Mouse (Mus musculus): Measurements from ENCODE around the gene Fsip1.
A peak's percentile ranks its signal among the peaks of the same experiment; 100 is the strongest.

Gene Fsip1

DNA sequence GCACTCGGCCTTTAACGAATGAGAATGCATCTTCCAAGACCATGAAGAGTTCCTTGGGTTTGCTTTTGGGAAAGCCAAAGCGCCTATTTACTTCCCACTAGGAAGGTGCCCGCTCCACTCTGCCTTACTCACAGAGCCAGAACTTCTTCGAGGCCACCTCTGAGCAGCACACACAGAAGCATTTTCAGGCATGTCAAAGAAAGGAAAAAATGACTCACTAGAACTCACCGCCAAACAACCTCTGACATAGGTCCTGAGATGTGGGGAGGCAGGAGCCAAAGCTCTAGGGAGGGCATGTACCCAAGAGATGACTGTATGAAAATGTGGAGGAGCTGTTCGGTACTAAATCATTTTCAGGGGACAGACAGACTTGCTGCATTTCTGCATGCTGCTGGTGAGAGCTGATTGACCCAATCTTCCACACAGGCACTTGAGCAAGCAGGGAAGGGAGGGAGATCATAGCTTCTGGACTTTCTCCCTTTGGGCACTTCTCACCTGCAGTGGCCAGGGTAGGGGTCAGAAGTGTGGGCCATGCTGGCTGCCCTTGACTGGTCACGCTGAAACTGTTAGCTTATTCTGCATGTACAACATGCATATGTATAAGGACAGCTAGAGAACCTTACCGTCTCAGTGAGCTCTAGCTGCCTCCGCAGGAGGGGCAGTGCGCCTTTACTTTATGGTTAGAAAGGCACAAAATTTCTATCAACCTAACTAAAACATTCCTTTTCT lies 131.4 kb downstream of the Fsip1 start:
- no peak for DNase-seq (ENCODE audit: low spot score in 2 of 2)

DNA sequence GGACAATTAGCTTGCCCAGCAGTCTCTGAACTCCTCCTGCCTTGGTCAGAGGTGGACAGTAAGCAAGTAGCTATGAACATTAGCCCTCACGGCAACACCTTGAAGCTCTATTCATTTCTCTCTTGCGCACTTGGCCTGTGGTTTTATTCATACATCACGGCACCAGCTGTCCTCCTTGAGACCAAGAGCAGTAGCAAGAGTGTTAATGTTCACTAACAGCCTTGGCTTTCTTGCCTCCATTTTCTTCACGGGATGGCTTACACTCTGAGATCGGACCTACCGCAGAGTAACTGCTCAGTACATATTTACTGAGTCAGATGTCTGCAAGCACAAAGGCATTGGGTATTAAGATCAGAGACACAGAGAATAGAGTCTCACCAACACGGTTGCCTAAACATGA lies 132.3 kb downstream of the Fsip1 start:
- DNase-seq (ENCODE audit: low spot score in 2 of 2): no peak

DNA sequence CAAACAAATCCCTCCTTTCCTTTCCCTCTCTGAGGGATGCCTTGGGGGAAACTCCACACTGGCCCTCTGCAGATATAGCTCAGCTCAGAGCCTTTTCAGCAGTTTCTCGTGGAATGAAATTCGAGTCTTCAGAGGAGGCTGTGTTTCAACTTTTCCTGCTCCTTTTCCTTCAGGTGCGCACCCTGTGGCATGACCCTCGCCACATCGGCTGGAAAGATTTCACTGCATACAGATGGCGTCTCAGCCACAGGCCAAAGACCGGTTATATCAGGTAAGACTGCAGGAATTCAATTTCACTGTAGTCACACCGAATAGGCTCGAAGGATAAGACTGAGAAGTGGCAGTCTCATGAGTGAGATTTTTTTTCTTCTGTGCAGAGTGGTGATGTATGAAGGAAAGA lies 133.0 kb downstream of the Fsip1 start:
- DNase-seq (ENCODE audit: low spot score in 2 of 2): no peak

DNA sequence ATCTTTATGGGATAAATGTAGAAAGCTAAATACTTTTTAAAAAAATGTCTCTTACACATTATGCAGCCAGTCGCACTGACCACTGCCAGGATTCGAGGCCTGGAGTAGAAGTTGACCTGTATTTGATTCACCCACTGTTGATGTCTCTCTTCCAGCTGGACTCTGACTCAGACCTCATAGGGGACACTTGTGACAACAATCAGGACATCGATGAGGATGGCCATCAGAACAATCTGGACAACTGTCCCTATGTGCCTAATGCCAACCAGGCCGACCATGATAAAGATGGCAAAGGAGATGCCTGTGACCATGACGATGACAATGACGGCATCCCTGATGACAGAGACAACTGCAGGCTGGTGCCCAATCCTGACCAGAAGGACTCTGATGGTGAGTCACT lies 134.5 kb downstream of the Fsip1 start:
- DNase-seq (ENCODE audit: low spot score in 2 of 2): no peak

DNA sequence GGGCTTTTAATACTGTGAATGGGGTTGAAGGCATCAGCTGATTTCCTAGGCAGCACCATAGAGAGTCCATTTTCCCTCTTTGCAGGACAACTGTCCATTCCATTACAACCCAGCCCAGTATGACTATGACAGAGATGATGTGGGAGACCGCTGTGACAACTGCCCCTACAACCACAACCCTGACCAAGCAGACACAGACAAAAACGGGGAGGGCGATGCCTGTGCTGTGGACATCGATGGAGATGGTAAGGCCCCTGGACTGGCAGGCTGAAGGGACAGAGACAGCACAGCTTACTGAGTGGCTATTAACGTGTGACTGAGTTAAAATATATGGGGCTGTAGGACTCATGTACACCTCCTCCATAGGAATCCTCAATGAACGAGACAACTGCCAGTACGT lies 136.0 kb downstream of the Fsip1 start:
- no peak for DNase-seq (ENCODE audit: low spot score in 2 of 2)

DNA sequence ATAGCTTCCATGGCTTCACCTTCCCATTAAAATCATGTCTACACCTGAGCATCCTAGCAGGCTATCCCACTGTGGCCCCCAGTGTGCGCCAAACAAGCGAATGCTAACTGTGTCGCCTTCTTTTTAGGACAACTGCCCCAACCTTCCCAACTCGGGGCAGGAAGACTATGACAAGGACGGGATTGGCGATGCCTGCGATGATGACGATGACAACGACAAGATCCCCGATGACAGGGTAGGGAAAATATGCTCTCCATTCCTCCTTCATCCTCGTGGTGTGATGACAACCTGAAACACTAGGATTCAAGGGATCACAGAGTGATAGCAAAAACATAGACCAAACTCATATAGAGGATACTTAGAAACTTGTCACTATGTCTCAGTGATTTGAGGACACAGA lies 136.7 kb downstream of the Fsip1 start:
- no peak for DNase-seq (ENCODE audit: low spot score in 2 of 2)

DNA sequence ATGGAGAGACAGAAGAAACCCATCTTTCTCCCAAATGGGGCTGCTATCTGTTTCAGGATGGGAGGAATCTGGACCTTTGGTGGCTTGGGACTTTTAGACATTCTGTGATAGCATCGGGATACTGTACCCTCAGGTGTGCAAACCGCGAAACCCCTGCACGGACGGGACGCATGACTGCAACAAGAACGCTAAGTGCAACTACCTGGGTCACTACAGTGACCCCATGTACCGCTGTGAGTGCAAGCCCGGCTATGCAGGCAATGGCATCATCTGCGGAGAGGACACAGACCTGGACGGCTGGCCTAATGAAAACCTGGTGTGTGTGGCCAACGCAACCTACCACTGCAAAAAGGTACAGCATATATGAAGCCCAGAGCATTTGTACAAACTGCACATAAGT lies 137.1 kb downstream of the Fsip1 start:
- DNase-seq (ENCODE audit: low spot score in 2 of 2): no peak

DNA sequence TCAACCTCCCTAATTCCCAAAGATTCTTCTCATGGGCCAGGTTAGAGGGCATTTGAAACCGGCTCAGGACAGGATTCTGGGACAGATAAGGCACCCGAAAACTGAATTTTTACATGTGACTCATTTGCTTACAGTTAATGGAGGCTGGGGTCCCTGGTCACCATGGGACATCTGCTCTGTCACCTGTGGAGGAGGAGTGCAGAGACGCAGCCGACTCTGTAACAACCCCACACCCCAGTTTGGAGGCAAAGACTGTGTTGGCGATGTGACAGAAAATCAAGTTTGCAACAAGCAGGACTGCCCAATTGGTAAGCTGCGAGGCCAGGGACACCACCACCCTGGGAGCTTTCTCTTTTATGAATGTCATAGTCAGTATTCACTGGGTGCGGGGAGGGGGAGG lies 138.3 kb downstream of the Fsip1 start:
- no peak for DNase-seq (ENCODE audit: low spot score in 2 of 2)

DNA sequence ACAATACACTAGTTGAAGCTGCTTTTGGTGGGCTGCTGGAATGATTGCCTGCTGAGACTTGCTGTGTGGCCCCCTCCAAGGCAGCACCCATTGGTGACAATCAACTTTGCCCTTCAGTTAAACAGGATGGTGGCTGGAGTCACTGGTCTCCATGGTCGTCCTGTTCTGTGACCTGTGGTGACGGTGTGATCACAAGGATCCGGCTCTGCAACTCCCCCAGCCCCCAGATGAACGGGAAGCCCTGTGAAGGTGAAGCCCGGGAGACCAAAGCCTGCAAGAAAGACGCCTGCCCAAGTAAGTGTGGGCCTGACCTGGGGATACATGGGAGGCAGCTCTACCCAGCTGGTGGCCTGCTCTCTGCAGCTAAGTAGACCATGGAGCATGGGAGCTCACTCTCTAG lies 138.7 kb downstream of the Fsip1 start:
- no peak for DNase-seq (ENCODE audit: low spot score in 2 of 2)

DNA sequence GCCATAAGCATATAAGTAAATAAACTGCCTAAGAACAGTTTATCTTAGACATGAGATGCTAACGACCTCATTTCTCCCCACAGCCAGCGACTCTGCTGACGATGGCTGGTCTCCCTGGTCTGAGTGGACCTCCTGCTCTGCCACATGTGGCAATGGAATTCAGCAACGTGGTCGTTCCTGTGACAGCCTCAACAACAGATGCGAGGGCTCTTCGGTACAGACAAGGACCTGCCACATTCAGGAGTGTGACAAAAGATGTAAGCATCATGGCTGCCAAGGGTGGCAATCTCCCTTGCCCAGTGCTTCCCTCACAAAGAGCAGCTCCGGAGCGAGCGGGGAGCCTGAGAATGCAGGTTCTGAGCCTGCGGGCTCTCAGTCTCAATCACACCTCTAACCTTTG lies 139.4 kb downstream of the Fsip1 start:
- DNase-seq (ENCODE audit: low spot score in 2 of 2): no peak

DNA sequence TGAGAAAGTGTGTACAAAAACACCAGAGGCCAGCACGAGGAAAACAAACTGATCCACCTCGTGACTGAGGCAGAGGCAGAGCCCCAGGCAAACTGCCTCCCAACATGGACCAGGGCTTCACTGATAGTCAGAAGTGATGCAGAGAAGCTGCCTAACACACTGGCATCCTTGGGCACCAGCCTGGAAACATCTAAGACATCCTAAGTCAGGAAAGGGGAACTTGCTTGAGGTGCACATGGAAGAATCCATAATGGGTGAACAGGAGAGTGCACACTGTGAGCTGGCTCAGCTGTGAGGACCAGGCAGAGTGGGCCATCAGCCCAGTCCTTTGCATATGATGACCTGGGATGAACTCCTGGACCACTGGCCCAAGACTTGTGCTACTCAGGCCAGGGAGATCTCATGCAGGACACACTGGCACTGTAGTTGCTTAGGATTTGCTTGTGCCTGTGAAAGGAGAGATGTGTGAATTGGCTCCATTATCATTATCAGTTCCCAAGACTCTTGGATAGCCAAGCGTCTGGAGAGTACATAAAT lies 139.9 kb downstream of the Fsip1 start:
- no peak for DNase-seq (ENCODE audit: low spot score in 2 of 2)

DNA sequence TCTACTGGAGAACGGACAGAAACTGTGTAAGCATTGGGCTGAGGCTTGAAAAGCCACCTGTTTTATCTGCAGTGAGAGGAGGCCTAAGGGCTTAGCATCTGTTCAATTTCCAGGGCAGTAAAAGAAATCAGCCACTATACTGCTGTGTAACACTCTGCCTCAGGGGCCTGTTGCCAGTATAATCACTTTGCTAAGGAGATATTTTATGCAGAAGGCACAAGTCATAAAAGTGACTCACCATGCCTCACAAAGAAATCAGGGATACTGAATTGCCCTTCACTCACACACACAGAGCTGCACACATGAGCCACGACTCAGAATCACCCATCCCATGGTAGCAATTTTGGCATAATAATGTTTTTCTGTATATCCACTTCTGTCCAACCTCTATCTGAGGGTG lies 140.6 kb downstream of the Fsip1 start:
- DNase-seq (ENCODE audit: low spot score in 2 of 2): no peak

DNA sequence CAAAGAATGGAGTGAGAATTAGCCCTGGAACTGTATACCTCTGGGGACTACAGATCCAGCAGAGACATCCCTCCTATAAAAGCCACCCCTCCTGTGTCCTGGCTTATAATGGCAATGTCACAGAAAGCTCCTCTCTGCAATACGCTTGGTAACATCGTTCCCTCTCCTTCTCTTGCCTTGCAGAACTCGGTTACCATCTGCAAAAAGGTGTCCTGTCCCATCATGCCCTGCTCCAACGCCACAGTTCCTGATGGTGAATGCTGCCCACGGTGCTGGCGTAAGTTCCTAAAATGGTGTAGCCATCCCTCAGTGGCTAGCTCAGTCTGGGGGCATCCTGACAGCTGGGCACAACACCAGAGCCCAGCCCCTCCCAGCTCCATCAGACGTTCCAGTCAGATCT lies 141.1 kb downstream of the Fsip1 start:
- DNase-seq (ENCODE audit: low spot score in 2 of 2): no peak

DNA sequence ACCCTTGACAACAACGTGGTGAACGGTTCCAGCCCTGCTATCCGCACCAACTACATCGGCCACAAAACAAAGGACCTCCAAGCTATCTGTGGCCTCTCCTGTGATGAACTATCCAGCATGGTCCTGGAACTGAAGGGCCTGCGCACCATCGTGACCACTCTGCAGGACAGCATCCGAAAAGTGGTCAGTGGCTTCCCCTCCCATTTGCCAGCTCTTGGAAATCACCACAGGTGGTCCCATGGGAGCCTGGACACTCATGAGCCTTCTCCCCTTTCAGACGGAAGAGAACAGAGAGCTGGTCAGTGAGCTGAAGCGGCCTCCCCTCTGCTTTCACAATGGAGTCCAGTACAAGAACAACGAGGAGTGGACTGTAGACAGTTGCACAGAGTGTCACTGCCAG lies 142.1 kb downstream of the Fsip1 start:
- no peak for DNase-seq (ENCODE audit: low spot score in 2 of 2)

DNA sequence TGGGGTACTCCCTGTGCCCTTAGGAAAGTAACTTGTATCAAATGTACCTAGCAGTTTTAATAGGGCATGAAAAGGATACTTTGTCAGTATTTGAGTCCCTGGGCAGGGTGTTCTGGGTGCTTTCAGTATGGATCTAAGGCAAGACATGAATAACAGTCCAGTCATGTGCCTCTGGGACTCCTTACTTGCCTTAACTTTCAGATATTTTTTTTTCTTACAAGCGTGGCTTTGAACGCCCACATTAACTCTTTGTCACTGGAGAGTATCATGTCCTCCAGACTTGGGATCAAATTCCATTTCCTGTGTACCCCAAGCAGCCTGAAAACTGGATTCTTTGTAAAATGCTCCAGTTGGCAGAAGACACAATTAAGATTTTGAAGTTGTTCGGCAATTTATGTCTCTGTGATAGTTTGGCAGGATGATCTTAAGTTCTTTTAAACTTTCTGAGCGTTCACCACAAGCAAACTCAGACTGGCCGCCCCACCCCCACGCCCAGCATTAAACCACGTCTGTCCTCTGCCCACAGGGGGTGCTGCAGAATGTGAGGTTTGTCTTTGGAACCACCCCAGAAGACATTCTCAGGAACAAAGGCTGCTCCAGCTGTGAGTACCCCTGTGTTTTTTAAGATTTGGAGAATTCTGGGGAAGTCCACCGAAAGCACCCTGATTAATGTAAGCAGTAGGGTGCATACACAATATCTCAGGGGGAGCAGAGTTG lies 142.8 kb downstream of the Fsip1 start:
- no peak for DNase-seq (ENCODE audit: low spot score in 2 of 2)

DNA sequence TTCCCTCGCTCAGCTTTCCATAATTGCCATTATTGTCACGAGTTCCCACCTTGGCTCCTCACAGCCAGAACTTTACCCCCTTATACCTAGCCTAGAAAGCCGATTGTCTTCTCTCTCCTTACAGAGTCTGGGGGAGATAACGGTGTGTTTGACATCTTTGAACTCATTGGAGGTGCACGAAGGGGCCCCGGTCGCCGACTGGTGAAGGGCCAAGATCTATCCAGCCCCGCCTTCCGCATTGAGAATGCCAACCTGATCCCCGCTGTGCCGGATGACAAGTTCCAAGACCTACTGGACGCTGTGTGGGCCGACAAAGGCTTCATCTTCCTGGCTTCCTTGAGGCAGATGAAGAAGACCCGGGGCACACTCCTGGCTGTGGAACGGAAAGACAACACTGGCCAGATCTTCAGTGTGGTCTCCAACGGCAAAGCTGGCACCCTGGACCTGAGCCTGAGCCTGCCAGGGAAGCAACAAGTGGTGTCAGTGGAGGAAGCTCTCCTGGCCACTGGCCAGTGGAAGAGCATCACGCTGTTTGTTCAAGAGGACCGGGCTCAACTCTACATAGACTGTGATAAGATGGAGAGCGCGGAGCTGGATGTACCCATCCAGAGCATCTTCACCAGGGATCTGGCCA lies 143.8 kb downstream of the Fsip1 start:
- no peak for DNase-seq (ENCODE audit: low spot score in 2 of 2)

DNA sequence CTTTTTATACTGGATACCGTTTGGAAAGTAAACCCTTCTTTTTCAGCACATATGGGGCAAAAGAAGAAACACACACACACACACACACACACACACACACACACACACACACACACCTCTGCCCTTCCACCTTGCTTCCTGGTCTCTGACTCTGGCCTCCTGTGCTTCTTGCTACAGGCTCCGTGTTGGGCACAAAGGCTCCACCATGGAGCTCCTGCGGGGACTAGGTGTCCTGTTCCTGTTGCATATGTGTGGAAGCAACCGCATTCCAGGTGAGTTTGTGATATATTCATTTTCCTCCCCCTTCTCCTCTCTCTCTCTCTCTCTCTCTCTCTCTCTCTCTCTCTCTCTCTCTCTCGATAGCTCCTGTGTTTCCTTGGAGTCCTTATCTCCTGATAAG lies 144.3 kb downstream of the Fsip1 start:
- DNase-seq (ENCODE audit: low spot score in 2 of 2): no peak

DNA sequence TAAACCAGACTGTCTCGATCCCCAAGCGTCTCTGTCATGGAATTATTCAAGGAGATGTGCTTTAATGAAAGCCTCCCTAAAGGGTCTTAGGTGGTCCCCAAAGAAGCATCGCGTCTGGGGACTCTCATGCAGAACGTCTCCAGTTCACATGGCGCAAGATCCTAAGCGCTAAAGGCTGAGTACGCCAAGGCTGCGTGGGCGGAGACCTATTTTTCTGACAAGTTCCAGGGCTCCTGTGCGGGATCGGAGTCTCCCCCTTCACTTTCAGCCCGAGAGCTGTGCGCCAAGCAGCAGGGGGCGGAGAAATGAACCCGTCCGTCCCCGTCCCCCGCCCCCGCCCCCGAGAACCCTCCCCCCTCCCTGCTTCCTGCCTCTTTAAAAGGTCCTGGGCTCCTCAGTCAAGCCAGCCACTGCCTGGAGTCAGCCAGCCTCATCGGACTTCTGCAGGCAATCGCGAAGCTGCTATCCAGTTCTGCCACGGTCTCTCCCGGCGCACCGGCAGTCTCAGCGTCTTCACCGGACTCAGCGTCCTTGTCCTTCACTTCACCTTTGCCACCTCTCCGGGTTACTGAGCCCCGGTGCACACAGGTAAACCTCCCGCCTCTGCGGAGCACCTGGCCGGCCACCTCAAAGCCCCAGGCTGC lies 145.2 kb downstream of the Fsip1 start, which contains the start of gene Thbs1:
Gene Thbs1 (plus strand): TSS at position 389 of the 644 bp plus-strand sequence.
- DNase-seq (ENCODE audit: low spot score in 2 of 2): peak; percentile 23 to 57

DNA sequence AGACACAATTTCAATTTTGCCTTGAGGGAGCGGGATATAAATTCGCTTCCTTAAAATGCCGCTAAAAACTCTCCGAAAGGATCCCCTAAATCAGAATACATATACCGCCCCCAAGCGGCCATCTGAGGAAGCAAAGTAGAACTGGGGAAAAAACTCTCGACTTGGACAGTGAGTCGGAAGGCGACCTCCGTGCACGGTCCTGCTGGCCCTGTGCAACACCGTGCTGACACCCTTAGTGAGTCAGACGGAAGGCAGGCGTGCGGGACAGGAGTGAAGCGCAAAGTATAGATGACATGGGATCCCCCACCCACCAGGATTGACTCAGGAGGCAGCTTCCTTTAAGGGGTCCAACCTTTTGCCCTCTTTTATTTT lies 145.7 kb downstream of the Fsip1 start:
- peak; percentile 32 to 92 for DNase-seq (ENCODE audit: low spot score in 2 of 2)

DNA sequence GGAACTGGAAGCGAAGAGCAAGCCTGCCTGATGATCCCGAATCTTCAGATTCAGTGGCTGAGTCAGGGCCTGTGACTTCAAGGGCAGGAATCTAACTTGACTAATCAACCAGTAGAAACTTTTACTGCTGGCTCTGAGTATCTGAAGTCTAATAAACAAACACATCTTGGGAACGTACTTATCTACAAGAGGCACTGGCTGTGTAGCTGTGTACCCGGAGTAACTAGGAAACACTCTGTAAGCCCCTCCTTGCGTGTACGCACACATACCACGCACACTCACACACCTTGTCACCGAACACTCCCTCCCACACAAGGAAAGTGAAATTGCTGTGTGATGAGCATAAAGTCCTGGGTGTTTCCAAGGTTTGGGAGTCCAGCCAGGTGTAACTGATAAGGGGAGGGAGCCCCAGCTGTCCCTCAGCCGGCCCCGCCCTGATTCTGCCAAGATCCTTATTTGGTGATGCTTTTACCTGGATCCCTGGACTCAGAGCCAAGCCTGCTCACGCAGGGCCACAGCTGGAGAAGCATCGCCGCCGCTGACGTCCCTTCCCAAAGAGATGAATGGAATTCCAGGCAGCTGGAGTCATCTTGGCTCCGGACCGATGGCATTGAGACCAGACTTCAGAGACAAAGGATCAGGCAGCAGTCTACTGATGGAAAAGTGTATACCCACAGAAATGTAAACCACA lies 146.4 kb downstream of the Fsip1 start:
- DNase-seq (ENCODE audit: low spot score in 2 of 2): peak in 1 of 2 experiments; percentile 22

DNA sequence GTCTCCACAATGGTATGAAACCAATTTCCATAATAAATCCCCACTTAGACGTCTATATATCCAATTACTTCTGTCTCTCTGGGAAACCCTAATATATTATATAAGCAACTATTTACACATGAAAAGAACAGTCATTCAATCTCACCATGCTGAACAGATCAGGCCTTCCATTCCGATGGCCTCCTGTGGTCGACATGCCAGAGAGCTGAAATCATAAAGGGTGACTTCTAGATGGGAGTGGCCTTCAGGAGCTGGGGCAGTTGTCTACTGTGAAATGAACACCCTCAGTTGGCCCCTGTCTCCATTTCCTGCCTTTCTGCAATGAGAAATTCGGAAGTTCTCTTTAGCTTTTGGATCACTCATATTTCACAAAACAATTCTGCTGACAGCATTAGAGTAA lies 154.6 kb downstream of the Fsip1 start:
- DNase-seq (ENCODE audit: low spot score in 2 of 2): no peak

DNA sequence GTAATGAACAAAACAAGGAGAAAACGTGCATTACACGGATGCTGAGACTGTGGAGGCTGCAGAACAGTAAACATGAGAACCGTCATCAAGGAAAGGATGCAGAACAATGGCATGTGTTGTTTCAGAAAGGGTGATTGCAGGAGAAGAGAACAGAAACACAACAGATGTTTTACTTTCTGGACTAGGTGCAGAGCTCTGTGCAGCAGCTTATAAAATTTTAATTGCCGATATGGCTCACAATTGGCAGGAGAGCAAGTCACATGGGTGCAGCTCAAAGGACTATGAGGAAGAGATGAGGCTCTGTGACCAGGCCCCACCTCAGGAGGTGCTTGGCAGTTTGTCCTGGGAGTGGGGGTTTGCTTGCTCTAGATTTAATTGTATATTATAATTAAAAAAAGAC lies 157.7 kb downstream of the Fsip1 start:
- no peak for DNase-seq (ENCODE audit: low spot score in 2 of 2)

Data from left cerebral cortex, adult 9 months (tissue).